Mouse (Mus musculus) adrenal gland, postnatal 36 days (tissue): ENCODE measurements around the gene Bdnf. TPM values are rescaled to one million over a fixed set of nuclear protein-coding genes. Genes with fewer than 3 reads are reported as not detected.

Source experiments
- total RNA-seq, 2 experiments: library from RNA; stranded (reverse); gene quantifications; 2 replicates each; pipeline ENCODE4 v1.2.3; 2021

Bdnf gene
- total RNA-seq, 2 experiments from 2014 or later: 0.07 to 0.16 TPM

Other genes starting within 250 kb of the Bdnf start
- gene Lin7c, start 216.2 kb downstream of the Bdnf start, total RNA-seq: 10 to 100 TPM; 93.3 to 93.8 TPM
- gene Lgr4, start 242.9 kb downstream of the Bdnf start, total RNA-seq: 100 to 1,000 TPM; 148 to 223 TPM